Mouse (Mus musculus) liver, embryonic 18 days (tissue): ENCODE results near the gene Cacna1b. TPM values are rescaled to one million over a fixed set of nuclear protein-coding genes. Genes with fewer than 3 reads are reported as not detected.

ENCODE experiments used
- polyA plus RNA-seq: library from polyadenylated mRNA; depleted of rRNA; stranded (reverse); fragments of >200 nt; gene quantifications from 2 replicates; pipeline ENCODE4 v1.2.3, GENCODE M21; 2012; rRNA removed

Cacna1b gene
- 0.35 and 0.52 TPM in 2 replicates for polyA plus RNA-seq

GRCm38 (mm10) chr2:24763115-24763557, at the start of gene Cacna1b:
Gene Cacna1b, minus strand, starts transcription at chr2:24763152.

Other genes starting within 250 kb of the Cacna1b start
- 13.9 and 16.7 TPM in 2 replicates for gene Ehmt1, start 156.5 kb upstream of the Cacna1b start, polyA plus RNA-seq
- gene Arrdc1, start 172.1 kb upstream of the Cacna1b start, polyA plus RNA-seq: 24.7 and 28.9 TPM in 2 replicates
- 9.6 TPM in 2 replicates for gene Zmynd19, start 186.6 kb upstream of the Cacna1b start, polyA plus RNA-seq
- gene Dph7, start 199.2 kb upstream of the Cacna1b start, polyA plus RNA-seq: 7.0 and 7.1 TPM in 2 replicates
- gene Mrpl41, start 211.9 kb upstream of the Cacna1b start, polyA plus RNA-seq: 38.0 and 42.6 TPM in 2 replicates
- 18.9 and 24.4 TPM in 2 replicates for gene Pnpla7, start 212.9 kb upstream of the Cacna1b start, polyA plus RNA-seq